Mouse (Mus musculus) embryonic facial prominence, embryonic 13.5 days (tissue): ENCODE results near the gene Ubxn10. TPM values are rescaled to one million over a fixed set of nuclear protein-coding genes. Genes with fewer than 3 reads are reported as not detected.

ENCODE experiments used
- ATAC-seq: fragments of 200-750 bp; cut with Nextera tagmentation; 2 replicates; pipeline ENCODE4 v1.8.0; 2017; ENCODE audit warnings: low read depth; ENCODE audit not compliant: insufficient number of reproducible peaks, insufficient read depth, low FRiP score, low TSS enrichment
- H3K27ac ChIP-seq: fragments of 300-500 bp; sonication (generic); 2 replicates; pipeline ENCODE4 v1.5.1; 2015; ENCODE audit warnings: moderate library complexity, mild to moderate bottlenecking, inconsistent platforms
- H3K27me3 ChIP-seq: fragments of 300-500 bp; sonication (generic); 2 replicates; pipeline ENCODE4 v1.6.1; 2015; ENCODE audit warnings: mild to moderate bottlenecking, inconsistent platforms
- H3K36me3 ChIP-seq: fragments of 300-500 bp; sonication (generic); 2 replicates; pipeline ENCODE4 v1.6.1; 2015; ENCODE audit warnings: mild to moderate bottlenecking, inconsistent platforms
- H3K4me1 ChIP-seq: fragments of 300-500 bp; sonication (generic); 2 replicates; pipeline ENCODE4 v1.6.1; 2015; ENCODE audit warnings: inconsistent platforms
- H3K4me2 ChIP-seq: fragments of 300-500 bp; sonication (generic); 2 replicates; pipeline ENCODE4 v1.6.1; 2015; ENCODE audit warnings: moderate library complexity, mild to moderate bottlenecking, inconsistent platforms
- H3K4me3 ChIP-seq: fragments of 300-500 bp; sonication (generic); 2 replicates; pipeline ENCODE4 v1.5.1; 2015; ENCODE audit warnings: mild to moderate bottlenecking, inconsistent platforms
- H3K9ac ChIP-seq: fragments of 300-500 bp; sonication (generic); 2 replicates; pipeline ENCODE4 v1.6.1; 2015; ENCODE audit warnings: mild to moderate bottlenecking, inconsistent platforms
- H3K9me3 ChIP-seq: fragments of 300-500 bp; sonication (generic); 2 replicates; pipeline ENCODE4 v1.6.1; 2016; ENCODE audit warnings: inconsistent platforms
- WGBS: fragments of 180-500 bp; shearing (Covaris S2); methylation state at CpG from one replicate; pipeline ENCODE4 v1.1.7; 2015; ENCODE audit warnings: mixed read lengths; 5-methylcytosine and 5-hydroxymethylcytosine counted together
- polyA plus RNA-seq: library from polyadenylated mRNA; unstranded; fragments of >200 nt; fragmentation: Nextera tagmentation; extraction: Ambion mirVana; gene quantifications from 2 replicates; pipeline ENCODE4 v1.2.1, GENCODE M21; 2015

Ubxn10 gene
- polyA plus RNA-seq, 1 experiment from 2014 or later: 0.65 TPM

- H3K27me3 ChIP-seq: peaks cover 6% of the 10 kb centered on the region; the same call in 1 of the 2 replicates
- no peaks in the 10 kb centered on the region for H3K9me3 ChIP-seq
- no peak overlapping the region for H3K9ac ChIP-seq
- no peaks in the 10 kb centered on the region for H3K36me3 ChIP-seq
- 10% methylated on average over 16 of the region's 16 CpGs for WGBS
- H3K4me2 ChIP-seq: no peak overlapping the region
- H3K4me1 ChIP-seq: no peaks in the 10 kb centered on the region
- no peak overlapping the region for H3K27ac ChIP-seq
- no peak for ATAC-seq
- no peak overlapping the region for H3K4me3 ChIP-seq
Measured at GRCm38 (mm10) chr4:138676480-138676879, 60.5 kb downstream of the Ubxn10 start.

- H3K4me1 ChIP-seq: no peaks in the 10 kb centered on the region
- whole genome bisulfite sequencing: 73% methylated on average over 4 of the region's 4 CpGs
- no peaks in the 10 kb centered on the region for H3K9me3 ChIP-seq
- H3K9ac ChIP-seq: no peak overlapping the region
- H3K27ac ChIP-seq: no peak overlapping the region
- no peak overlapping the region for H3K4me3 ChIP-seq
- ATAC-seq: no peak
- H3K4me2 ChIP-seq: no peak overlapping the region
- H3K27me3 ChIP-seq: peaks cover 6% of the 10 kb centered on the region; the same call in 1 of the 2 replicates
- H3K36me3 ChIP-seq: no peaks in the 10 kb centered on the region
Measured at GRCm38 (mm10) chr4:138672160-138672559, 64.8 kb downstream of the Ubxn10 start.

- Histone ChIP-seq H3K4me1 (no peaks in the 10 kb centered on the region), H3K9me3 (no peaks in the 10 kb centered on the region), H3K36me3 (no peaks in the 10 kb centered on the region), H3K27ac (no peak overlapping the region), H3K4me2 (no peak overlapping the region), H3K9ac (no peak overlapping the region), H3K4me3 (no peak overlapping the region), H3K27me3 (peaks cover 3% of the 10 kb centered on the region; the same call in 1 of the 2 replicates)
- 79% methylated on average over 11 of the region's 11 CpGs for WGBS
- no peak for ATAC-seq
Measured at GRCm38 (mm10) chr4:138670093-138670889, 66.7 kb downstream of the Ubxn10 start.

GRCm38 (mm10) chr4:138666521-138666920, 70.4 kb downstream of the Ubxn10 start:
- no peak for ATAC-seq
- Histone ChIP-seq H3K9ac (no peak overlapping the region), H3K36me3 (no peaks in the 10 kb centered on the region), H3K27ac (no peak overlapping the region), H3K4me1 (no peaks in the 10 kb centered on the region), H3K4me3 (no peak overlapping the region), H3K9me3 (no peaks in the 10 kb centered on the region), H3K27me3 (peaks cover 9% of the 10 kb centered on the region; the same call in 1 of the 2 replicates), H3K4me2 (no peak overlapping the region)
- 78% methylated on average over 10 of the region's 10 CpGs for WGBS

- 79% methylated on average over 11 of the region's 11 CpGs for WGBS
- Histone ChIP-seq H3K4me2 (no peak overlapping the region), H3K9me3 (no peaks in the 10 kb centered on the region), H3K4me3 (no peak overlapping the region), H3K27ac (no peak overlapping the region), H3K9ac (no peak overlapping the region), H3K36me3 (no peaks in the 10 kb centered on the region), H3K27me3 (0 out of 2 replicates have a peak, but pooled peaks cover 3% of the 10 kb centered on the region), H3K4me1 (no peaks in the 10 kb centered on the region)
- ATAC-seq: no peak
Measured at GRCm38 (mm10) chr4:138659936-138660602, 76.9 kb downstream of the Ubxn10 start.

Other genes starting within 250 kb of the Ubxn10 start
- gene Vwa5b1, start 101.3 kb downstream of the Ubxn10 start, polyA plus RNA-seq: 0.03 TPM in 1 of 2 replicates, not detected in the other
- gene Pla2g2c, start 12.4 kb downstream of the Ubxn10 start, polyA plus RNA-seq: 0.21 and 0.69 TPM in 2 replicates
- 1.1 and 1.5 TPM in 2 replicates for gene Pla2g2f, start 20.5 kb upstream of the Ubxn10 start, polyA plus RNA-seq
- gene Pla2g2d, start 38.6 kb upstream of the Ubxn10 start, polyA plus RNA-seq: 0.19 and 0.22 TPM in 2 replicates
- 0.53 and 0.65 TPM in 2 replicates for gene Pla2g5, start 126.3 kb upstream of the Ubxn10 start, polyA plus RNA-seq
- not detected in 2 replicates for gene Gm13030, start 136.8 kb upstream of the Ubxn10 start, polyA plus RNA-seq
- gene Pla2g2e, start 140.8 kb upstream of the Ubxn10 start, polyA plus RNA-seq: not detected in 2 replicates
- 2.7 and 2.8 TPM in 2 replicates for gene Otud3, start 176.8 kb upstream of the Ubxn10 start, polyA plus RNA-seq
- gene Rnf186, start 229.9 kb upstream of the Ubxn10 start, polyA plus RNA-seq: not detected in 2 replicates
- gene Tmco4, start 235.7 kb upstream of the Ubxn10 start, polyA plus RNA-seq: 3.3 and 3.4 TPM in 2 replicates